Mouse (Mus musculus) right cerebral cortex, postnatal 4 days (tissue): ENCODE results near the gene Colgalt2.
"Not testable (repeated sequence)": the region's sequence is repeated elsewhere in the genome, so short reads cannot be mapped to it uniquely, and the experiment has no call there.

Experiments used
- DNase-seq: peaks from one replicate; pipeline ENCODE4 v3.0.0-alpha.2; 2022

Colgalt2 gene

GRCm38 (mm10) chr1:152417602-152418001 lies 18.0 kb downstream of the Colgalt2 start:
- no peak for DNase-seq

DNA sequence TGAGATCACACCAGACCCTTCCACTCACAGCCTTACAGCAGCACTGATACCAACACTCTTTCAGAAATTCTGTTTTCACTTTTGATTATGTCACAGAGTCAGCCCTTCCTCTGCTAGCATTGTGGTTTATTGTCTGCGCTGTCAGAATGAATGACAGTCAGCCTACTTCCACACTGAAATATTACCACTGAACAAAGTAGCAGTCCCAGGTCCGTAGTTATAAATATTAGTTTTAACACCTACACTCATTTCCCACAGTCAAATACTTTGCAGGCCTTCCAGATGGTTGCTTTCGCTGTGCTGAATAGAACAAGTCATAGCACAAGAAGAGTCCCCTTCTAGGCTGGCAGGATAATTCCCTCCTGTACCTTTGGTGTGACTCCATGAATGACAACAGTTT lies 22.7 kb downstream of the Colgalt2 start:
- no peak for DNase-seq

DNA sequence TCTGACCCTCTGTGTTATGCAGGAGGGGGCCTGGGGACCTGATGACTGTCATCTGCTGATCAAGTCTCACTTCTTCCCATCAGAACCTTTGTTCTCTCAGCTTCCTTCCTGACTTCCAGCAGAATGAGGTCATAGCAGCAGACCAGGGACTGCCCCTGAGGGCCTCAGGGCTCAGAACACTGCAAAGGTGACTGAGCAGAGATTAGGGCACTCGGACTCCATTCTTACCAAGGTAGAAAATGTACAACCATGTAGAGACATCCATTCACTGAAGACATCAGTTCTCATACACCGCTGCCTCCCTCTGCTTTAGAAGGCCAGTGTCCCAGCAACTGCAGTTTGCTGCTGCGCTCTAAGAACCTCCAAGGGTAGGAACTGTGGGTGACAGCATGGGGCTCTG lies 23.4 kb downstream of the Colgalt2 start:
- no peak for DNase-seq

GRCm38 (mm10) chr1:152427912-152428581 lies 28.4 kb downstream of the Colgalt2 start:
- DNase-seq: no peak

- DNase-seq: no peak
These were observed 30.2 kb downstream of the Colgalt2 start for GRCm38 (mm10) chr1:152429805-152430204.

DNA sequence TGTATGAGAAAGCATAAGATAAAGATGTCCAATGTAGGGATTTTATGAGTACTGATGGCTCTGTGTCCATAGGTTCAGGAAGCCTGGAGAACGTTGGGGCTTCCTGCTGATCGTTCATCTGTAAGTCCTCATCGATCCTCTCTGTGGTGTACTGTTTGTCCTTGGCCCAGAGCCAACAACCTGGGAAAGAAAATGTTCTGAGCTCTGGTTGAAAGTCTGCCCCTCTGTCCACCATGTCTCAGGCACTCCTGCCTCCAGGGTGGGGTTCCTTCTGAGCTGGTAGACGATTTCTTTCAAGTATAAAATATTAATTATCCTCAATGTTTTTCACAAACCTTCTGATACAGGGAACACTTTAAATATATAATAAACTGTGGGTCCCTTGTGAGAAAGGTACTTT lies 34.5 kb downstream of the Colgalt2 start:
- no peak for DNase-seq

DNA sequence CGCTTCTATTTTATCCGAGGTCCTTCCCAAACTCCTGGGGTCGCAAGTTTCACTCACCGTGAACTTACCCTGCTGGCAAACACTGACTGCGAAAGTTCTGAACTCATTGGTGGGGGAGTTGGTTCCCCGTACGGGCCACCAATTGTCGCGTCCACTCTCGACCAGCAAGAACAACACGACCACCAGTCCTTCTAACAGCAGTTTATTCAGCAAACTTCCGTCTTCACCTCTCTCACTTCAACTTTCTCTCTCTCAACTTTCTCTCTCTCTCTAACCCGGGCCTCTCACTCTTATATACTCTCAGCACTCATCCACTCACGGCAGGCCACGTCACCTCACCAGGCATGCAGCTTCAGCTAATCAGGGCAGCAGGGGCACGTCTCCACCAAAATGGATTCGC lies 37.9 kb downstream of the Colgalt2 start:
- DNase-seq: not testable (repeated sequence)

- DNase-seq: no peak
These were observed 39.8 kb downstream of the Colgalt2 start for GRCm38 (mm10) chr1:152439408-152439807.

DNA sequence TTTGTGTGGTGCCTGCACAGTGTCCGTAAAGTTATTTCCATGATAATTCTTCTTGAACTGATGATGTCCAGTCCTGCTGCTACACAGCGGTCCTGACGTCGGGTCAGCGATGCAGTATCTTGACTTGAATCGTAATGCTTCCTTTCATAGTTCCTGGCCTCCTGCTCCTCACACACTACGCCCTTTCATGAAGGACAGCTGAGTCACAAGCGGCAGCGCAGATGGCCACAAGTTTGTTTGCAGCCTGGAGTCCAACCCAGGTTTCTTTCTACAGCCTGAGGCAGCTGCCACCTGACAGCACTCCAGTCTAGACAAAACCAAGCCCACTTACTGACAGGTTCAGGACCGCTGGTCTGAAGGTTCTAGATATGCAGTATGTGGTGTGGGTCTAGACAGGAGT lies 40.2 kb downstream of the Colgalt2 start:
- no peak for DNase-seq

DNA sequence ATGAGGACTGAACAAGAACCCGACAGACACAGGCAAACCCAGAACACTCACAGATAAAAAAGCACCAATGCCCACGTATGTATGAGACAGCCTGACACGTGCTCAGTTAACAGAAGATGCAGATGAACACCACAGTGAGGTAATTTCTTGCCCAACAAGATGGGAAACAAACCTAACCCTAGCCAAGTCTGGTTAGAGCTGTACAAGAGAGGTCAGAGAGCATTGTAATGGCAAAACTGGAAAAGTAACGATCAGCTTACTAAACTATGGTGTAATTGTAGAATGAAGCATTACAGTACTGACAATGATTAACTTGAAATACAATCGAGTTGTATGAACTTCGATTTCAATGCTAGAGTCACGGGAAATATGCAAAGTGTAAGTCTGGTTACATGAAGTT lies 45.0 kb downstream of the Colgalt2 start:
- DNase-seq: no peak

GRCm38 (mm10) chr1:152445925-152446324 lies 46.3 kb downstream of the Colgalt2 start:
- DNase-seq: no peak

- DNase-seq: no peak
These were observed 54.9 kb downstream of the Colgalt2 start for GRCm38 (mm10) chr1:152454536-152454935.

DNA sequence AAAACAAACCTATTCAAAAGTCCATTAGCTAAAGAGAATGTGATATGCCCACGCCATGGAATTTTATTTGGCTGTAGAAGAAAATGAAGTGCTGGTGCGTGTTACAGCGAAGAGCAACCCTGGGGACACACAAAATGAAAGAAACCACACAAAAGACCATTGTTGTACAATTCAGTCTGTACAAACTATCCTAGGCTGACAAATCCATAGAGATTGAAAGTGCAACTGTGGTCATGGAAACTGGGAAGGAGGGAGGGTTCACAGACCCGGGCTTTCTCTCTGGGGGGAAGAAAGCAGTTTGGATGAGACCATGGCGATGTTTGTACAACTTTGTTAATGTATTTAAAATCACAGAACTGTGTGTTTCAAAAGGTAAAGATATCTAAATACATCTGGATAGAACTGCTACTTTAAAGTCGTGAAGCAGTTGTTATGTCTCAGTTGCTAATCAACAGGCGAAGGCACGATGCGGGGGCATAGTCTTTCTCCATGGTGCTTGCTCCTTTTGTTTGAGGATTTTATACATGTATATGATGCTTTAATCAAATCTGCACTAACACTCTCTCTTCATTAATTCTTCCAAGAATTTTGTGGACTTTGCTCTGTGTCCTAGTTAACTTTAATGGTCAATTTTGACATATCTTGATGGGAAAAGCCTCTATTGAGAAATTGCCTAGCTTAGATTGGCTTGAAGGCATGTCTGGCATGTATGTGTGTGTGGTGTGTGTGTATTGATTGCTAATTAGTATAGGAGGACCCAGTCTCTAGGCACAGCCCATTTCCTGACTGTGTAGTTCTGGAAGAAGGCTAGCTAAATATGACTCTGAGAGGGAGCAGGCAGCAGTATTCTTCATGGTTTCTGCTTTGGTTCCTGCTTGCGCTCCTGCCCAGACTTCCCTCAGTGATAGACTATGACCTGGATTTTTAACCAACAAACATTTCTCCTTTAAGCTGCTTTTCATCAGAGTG lies 55.9 kb downstream of the Colgalt2 start:
- DNase-seq: no peak

DNA sequence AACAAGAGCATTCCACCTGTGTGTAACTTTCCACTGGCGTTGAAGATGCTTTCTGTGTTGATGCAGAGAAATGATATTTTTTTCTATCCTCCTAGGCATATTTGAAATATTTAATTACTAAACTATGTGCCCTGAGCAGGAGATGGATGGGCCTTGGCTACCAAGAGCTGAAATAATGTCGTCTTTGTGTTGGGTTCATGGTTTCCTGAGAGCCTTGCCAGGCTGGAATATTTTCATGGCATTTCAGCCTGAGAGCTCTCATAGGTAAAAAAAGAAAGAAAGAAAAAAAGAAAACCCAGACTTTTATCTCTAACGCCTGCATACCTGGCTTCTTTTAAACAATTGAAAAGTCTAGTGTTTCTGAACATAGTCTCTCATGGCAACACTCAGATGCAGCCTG lies 56.6 kb downstream of the Colgalt2 start:
- DNase-seq: no peak

GRCm38 (mm10) chr1:152457596-152457995 lies 58.0 kb downstream of the Colgalt2 start:
- no peak for DNase-seq

- DNase-seq: no peak
These were observed 59.4 kb downstream of the Colgalt2 start for GRCm38 (mm10) chr1:152458996-152459395.

- no peak for DNase-seq
These were observed 61.3 kb downstream of the Colgalt2 start for GRCm38 (mm10) chr1:152460931-152461330.

GRCm38 (mm10) chr1:152461814-152462213 lies 62.2 kb downstream of the Colgalt2 start:
- no peak for DNase-seq

- no peak for DNase-seq
These were observed 62.7 kb downstream of the Colgalt2 start for GRCm38 (mm10) chr1:152462348-152462747.

DNA sequence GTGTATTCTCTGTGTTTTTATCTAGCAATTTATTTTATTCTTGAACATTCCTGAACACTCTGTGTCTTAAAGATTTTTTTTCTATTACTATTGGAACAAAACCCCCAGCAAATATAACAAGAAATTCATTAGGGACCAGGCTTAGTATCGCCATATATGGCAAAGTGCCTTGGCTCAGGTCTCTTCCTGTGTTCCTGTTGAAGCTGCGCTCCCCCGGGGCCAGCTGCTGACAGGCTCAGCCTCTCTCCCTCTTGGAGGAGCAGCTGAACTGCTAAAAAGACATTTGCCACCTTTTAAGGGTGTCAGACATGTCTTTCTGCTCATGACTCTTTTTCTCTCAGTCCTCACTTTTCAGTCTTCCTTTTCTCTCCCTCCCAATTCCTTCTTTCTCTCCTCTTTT lies 66.7 kb downstream of the Colgalt2 start:
- DNase-seq: no peak

DNA sequence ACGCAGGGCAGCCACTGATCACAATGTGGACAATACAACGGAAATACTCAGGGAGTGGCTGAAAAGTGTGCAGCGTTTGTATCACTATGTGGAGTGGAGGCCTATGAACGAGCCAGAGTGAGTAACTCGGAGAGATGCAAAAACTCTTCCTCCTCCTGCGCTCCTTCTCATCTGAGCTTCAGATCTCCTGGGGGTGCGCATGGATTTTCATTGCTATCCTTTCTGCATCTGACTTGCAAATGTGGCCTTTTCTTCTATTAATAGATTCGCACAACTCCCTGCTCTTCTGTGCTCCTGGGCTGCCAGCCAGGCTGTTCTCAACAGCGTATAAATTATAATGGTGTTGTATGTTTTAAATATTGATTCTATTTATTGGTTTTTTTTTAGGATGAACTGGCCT lies 68.8 kb downstream of the Colgalt2 start:
- peak; percentile 40 for DNase-seq

DNA sequence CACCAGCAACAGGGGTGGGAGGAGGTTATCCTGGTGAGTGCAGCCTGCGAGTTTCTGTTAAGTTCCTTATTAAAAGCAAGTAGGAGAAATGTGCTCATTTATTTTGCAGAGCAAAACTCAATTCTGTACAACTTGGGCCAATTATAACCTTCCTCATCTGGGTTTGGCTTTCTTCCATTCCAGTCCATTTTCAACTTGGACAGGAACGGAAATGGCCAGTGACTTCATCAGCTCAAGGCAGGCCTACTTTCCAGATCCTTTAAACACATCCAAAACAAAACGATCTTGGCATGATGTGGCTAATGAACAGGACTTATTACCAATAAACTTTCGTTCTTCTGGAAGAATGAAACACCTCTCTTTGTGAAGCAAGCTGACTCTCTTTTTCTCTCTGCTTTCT lies 76.5 kb downstream of the Colgalt2 start:
- no peak for DNase-seq

DNA sequence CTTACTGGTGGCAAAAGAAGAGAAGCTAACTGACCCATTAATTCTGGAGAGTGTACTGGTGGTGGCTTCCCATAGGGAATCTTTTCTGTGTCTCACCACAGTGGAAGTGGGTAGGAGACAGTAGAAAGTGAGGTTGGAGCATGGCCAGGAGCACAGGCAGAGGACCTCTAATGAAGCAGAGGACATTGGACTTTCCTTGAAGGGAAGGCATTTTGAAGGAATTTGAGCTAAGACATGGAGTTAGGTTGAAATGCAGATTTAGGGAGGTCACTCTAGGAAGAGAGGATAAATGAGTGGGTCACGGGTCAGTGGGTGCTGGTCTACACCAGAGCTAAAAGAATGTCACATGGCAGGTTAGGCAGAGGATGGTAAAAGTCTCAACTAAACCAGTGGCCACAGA lies 91.2 kb downstream of the Colgalt2 start:
- no peak for DNase-seq

- DNase-seq: no peak
These were observed 92.6 kb downstream of the Colgalt2 start for GRCm38 (mm10) chr1:152492258-152492657.
